Mouse (Mus musculus) spleen, adult 2 months (tissue): ENCODE data around the gene Apol7e. TPM values are rescaled to one million over a fixed set of nuclear protein-coding genes. Genes with fewer than 3 reads are reported as not detected.
A peak's percentile ranks its signal among the peaks of the same experiment; 100 is the strongest.

ENCODE experiments used
- DNase-seq, 2 experiments: peaks; one replicate each; pipeline versions ENCODE4 v3.0.0 to v3.0.0-alpha.2; 2012 to 2021; ENCODE audit warnings: low spot score in 2 of 2, low read depth in 1 of 2
- H3K27ac ChIP-seq: fragments of 200-500 bp; 2 replicates; pipeline ENCODE4 v1.5.1; 2012; ENCODE audit warnings: low read length, inconsistent platforms; ENCODE audit not compliant: insufficient read depth
- H3K27me3 ChIP-seq: fragments of 200-500 bp; 2 replicates; pipeline ENCODE4 v1.6.1; 2012; ENCODE audit warnings: mild to moderate bottlenecking, moderate library complexity, low read length, inconsistent platforms; ENCODE audit not compliant: control insufficient read depth, insufficient read depth
- H3K36me3 ChIP-seq: fragments of 200-500 bp; 2 replicates; pipeline ENCODE4 v1.6.1; 2012; ENCODE audit warnings: mild to moderate bottlenecking, low read length, inconsistent platforms; ENCODE audit not compliant: control insufficient read depth, insufficient read depth
- H3K4me1 ChIP-seq: fragments of 200-500 bp; 2 replicates; pipeline ENCODE4 v1.6.1; 2011; ENCODE audit warnings: inconsistent platforms; ENCODE audit not compliant: control insufficient read depth, insufficient read depth, insufficient read length
- H3K4me3 ChIP-seq: fragments of 200-500 bp; 2 replicates; pipeline ENCODE4 v1.5.1; 2011; ENCODE audit warnings: mild to moderate bottlenecking, inconsistent platforms; ENCODE audit not compliant: insufficient read depth, insufficient read length; ENCODE audit errors: extremely low read depth
- CTCF ChIP-seq: fragments of 200-500 bp; IDR thresholded peaks from 2 replicates; pipeline ENCODE4 v1.5.1; 2011; ENCODE audit warnings: mild to moderate bottlenecking, inconsistent platforms; ENCODE audit not compliant: insufficient read depth, insufficient read length, insufficient replicate concordance; ENCODE audit errors: extremely low read depth
- POLR2A ChIP-seq: fragments of 200-500 bp; IDR thresholded peaks from 2 replicates; pipeline ENCODE4 v1.6.1; 2011; ENCODE audit warnings: low read depth, low read length, inconsistent platforms
- WGBS: fragments of 180-500 bp; shearing (Covaris S2); methylation state at CpG from one replicate; pipeline ENCODE4 v1.1.7; 2018; 5-methylcytosine and 5-hydroxymethylcytosine counted together
- polyA plus RNA-seq: library from polyadenylated mRNA; depleted of rRNA; stranded (reverse); fragments of >200 nt; gene quantifications from 2 replicates; pipeline ENCODE4 v1.2.3, GENCODE M21; 2012

Apol7e gene
- polyA plus RNA-seq, 1 experiment: 10.6 TPM

DNA sequence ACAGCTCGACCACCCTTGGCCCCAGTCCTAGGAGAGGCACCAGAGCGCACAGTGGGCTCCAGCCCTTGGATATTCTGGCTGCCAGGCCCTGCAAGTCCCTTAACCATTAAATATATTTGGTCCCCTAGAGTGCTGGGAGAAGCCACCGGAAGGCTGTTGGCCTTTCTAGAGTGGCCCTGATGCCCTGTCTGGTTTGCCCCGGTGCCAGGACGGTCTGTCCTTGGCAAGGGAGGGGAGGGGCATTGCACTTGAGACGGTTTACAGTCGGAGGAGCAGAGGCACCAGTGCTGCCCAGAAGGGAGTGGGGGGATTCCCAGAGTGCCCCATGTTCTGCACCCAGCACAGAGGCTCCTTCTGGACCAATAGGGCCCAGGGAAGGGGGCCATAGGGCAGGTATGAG, 62.4 kb downstream of the Apol7e start:
- no peak overlapping the region for H3K4me3 ChIP-seq
- TF ChIP-seq CTCF: no peak
- TF ChIP-seq POLR2A: no peak
- H3K27me3 ChIP-seq: no peaks in the 10 kb centered on the region
- no peaks in the 10 kb centered on the region for H3K4me1 ChIP-seq
- peaks cover 57% of the 10 kb centered on the region for H3K36me3 ChIP-seq
- WGBS: 93% methylated on average over 7 of the region's 7 CpGs
- no peak overlapping the region for H3K27ac ChIP-seq
- DNase-seq: no peak

DNA sequence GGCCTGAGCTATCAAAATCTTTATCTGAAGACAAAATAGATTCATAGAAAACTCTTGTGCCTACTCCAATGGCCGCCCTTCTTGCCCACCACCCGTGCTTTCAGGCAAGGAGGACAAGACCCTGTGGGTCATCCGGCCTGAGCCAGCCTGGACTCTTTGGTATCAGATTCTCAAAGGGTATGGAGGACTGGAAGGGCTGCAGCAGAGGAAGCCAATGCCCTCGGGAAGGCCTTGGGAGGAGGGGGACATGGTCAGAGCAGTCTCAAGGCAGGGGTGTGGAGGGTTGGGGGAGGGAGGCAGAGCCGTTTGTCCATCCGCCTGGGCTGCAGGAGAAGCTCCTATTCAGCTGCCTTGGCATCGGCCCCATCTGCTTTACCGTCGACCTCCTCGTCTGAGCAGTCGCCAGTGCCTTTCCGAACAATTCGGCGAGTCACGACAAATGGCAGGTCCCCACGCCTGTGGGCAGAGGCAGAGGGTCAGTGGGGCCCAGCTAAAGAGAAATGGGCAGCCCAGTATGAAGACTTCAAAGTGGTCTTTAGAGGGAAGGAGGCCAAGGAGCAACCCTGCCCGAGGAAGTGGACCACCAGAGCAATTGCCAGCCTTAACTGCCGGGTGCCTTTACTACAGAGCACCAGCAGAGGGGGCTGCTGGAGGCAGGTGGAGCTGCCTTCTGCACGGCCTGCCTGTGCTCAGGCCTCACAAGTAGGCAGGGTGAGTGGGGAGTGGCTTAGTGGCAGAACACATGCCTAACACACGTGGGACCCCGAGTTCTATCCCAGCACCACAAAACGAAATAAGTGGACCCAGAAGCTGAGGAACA, 63.1 kb downstream of the Apol7e start:
- Histone ChIP-seq H3K27me3 (no peaks in the 10 kb centered on the region), H3K4me1 (no peaks in the 10 kb centered on the region), H3K36me3 (peaks cover 64% of the 10 kb centered on the region), H3K4me3 (no peak overlapping the region), H3K27ac (no peak overlapping the region)
- DNase-seq: peak; percentile 25 to 42
- 76% methylated on average over 22 of the region's 22 CpGs for WGBS
- TF ChIP-seq POLR2A (no peak), CTCF (peak; percentile 63; the same call in 1 of the 2 replicates)

DNA sequence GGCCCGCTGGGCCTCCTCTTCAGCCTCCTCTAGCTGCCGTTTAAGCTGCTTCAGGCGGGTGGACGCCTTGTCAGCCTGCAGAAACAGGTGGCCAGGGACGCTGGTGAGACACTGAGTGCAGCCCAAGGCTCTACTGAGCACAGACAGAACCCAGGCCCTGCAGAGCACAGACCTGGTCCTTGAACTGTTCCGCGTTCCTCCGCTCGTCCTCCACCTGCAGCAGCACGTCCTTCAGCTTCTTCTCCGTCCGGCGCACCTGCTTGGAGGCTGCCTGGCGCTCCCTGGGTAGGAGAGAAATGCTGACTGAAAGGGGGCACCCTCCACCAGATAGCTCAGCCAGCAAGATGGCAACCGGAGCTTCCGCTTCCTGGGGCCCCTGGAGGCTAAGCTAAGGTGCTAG, 64.4 kb downstream of the Apol7e start:
- peak in 1 of 2 experiments; percentile 4 for DNase-seq
- Histone ChIP-seq H3K4me3 (no peak overlapping the region), H3K27me3 (no peaks in the 10 kb centered on the region), H3K36me3 (peaks cover 77% of the 10 kb centered on the region), H3K27ac (no peak overlapping the region), H3K4me1 (no peaks in the 10 kb centered on the region)
- 92% methylated on average over 16 of the region's 16 CpGs for WGBS
- no peak for TF ChIP-seq POLR2A
- no peak for TF ChIP-seq CTCF

DNA sequence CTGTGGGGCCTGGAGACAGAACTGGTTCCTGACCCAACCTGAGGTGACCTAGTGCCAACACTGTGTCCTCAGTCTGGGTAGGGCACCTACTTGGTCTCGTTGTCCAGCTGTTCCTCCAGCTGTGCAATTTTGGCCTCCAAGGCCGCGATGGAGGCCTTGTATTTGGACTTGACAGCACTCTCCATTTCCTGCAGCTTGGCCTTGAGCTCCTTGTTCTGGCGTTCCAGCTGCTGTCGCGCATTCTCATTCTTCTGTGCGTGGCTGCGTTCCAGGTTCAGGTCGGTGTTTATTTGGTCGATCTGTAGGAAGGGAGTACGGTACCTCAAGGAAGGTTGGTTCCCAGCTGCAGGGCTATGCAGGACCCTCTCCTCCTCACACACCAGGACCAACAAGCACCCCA, 65.0 kb downstream of the Apol7e start:
- no peak overlapping the region for H3K4me3 ChIP-seq
- no peak for TF ChIP-seq CTCF
- H3K36me3 ChIP-seq: peaks cover 84% of the 10 kb centered on the region
- no peaks in the 10 kb centered on the region for H3K4me1 ChIP-seq
- 85% methylated on average over 11 of the region's 11 CpGs for WGBS
- DNase-seq: peak in 1 of 2 experiments; percentile 2
- no peaks in the 10 kb centered on the region for H3K27me3 ChIP-seq
- no peak overlapping the region for H3K27ac ChIP-seq

DNA sequence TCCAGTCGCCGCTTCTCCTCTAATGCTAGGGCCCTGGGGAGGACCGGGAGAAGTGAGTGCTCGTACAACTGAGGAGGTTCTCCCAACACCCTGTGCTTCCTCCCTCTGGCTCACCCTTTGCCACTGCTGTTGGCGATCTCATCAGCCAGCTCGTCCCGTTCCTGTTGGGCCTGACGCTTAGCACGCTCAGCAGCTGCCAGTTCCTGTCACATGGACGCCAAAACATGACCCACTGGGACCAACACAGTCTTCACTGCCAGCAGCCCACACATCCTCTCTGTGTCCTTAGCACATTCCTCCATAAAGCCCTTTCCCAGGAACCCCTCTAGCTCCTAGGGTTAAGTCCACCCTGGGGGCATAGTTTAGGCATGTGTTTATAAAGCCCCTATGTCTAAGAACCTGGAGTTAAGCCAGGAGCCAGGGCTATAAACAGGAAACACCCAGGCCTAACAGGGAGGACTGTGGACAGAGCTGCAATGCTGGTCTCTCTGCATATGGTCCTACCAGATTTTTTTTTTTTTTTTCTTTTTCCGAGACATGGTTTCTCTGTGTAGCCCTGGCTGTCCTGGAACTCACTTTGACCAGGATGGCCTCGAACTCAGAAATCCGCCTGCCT, 65.8 kb downstream of the Apol7e start:
- TF ChIP-seq POLR2A (no peak), CTCF (no peak)
- Histone ChIP-seq H3K36me3 (peaks cover 92% of the 10 kb centered on the region), H3K27ac (no peak overlapping the region), H3K4me1 (no peaks in the 10 kb centered on the region), H3K27me3 (no peaks in the 10 kb centered on the region), H3K4me3 (no peak overlapping the region)
- 85% methylated on average over 13 of the region's 13 CpGs for WGBS
- peak in 1 of 2 experiments; percentile 9 for DNase-seq

DNA sequence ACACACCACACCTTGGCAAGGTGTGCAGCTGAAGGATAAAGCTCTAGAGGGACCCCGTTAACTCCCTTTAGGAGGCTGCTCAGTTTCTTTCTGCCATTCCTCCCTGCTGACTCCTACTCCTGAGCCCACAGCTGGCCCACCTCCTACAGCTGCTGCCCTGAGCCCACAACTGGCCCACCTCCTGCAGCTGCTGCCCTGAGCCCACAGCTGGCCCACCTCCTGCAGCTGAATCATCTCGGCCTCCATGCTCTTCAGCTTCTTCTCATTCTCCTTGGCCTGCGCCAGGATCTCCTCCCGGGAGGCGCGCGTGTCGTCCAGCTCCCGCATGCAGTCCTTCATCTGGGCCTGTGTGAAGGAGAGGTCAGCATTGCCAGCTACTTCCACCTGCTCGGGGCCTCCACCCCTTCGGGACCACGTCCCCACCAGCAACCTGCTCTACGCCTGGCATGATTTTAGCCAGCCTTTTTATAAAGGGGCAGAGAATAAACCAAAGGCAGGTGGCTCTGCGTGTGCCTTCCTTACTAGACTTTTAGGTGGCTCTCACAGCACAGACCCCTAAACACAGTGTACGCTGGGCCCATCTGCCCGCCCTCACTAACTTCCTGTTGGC, 66.9 kb downstream of the Apol7e start:
- no peak for DNase-seq
- peaks cover 98% of the 10 kb centered on the region for H3K36me3 ChIP-seq
- no peak overlapping the region; the same call in 1 of the 2 replicates for H3K27ac ChIP-seq
- no peaks in the 10 kb centered on the region for H3K27me3 ChIP-seq
- H3K4me1 ChIP-seq: no peaks in the 10 kb centered on the region
- TF ChIP-seq CTCF (no peak), POLR2A (no peak)
- no peak overlapping the region for H3K4me3 ChIP-seq
- 92% methylated on average over 16 of the region's 16 CpGs for WGBS
